Mouse (Mus musculus) kidney, adult 18-20 months (tissue): ENCODE results near the gene Slc39a8.

ENCODE experiments used
- DNase-seq: peaks from one replicate; pipeline ENCODE4 v3.0.0; 2021

The Slc39a8 gene

GRCm38 (mm10) chr3:135919305-135919704 lies 94.2 kb downstream of the Slc39a8 start:
- DNase-seq = no peak

GRCm38 (mm10) chr3:135926729-135927128 lies 101.7 kb downstream of the Slc39a8 start:
- DNase-seq = no peak

- DNase-seq = no peak
Measured at GRCm38 (mm10) chr3:135928184-135928583, 103.1 kb downstream of the Slc39a8 start.

GRCm38 (mm10) chr3:135937455-135937854 lies 112.4 kb downstream of the Slc39a8 start:
- no peak for DNase-seq
